ENCODE assay signal across 19 mouse cellular contexts in genomic region chr1:133263134-133263533, GRCm38 (mm10). TPM values are rescaled to one million over a fixed set of nuclear protein-coding genes. Genes with fewer than 3 reads are reported as not detected.
"Had no signal": no experiment of that assay in that cellular context is flagged by ENCODE, and none has a peak within 500 bp of the region (broad histone marks: within the 10 kb centered on the region; RNA-seq: fewer than 3 reads in every experiment).

No protein-coding gene starts in this region.

- DNase-seq: lung, embryonic 14.5 days; lung, postnatal 10 days; lung, postnatal 4 days; midbrain, embryonic 14.5 days; retina, postnatal 1 day; right cerebral cortex, adult 18-20 months; right cerebral cortex, postnatal 25 days; right cerebral cortex, postnatal 4 days; spleen, adult 18-20 months; thymus, adult 18-20 months; thymus, postnatal 14 days; thymus, postnatal 36 days had no signal

- H3K4me3 ChIP-seq: midbrain, embryonic 10.5 days; midbrain, embryonic 12.5 days; myocyte; neural tube, embryonic 13.5 days; neural tube, embryonic 15.5 days had no signal

- H3K27ac ChIP-seq: midbrain, embryonic 10.5 days; midbrain, embryonic 12.5 days; neural tube, embryonic 13.5 days; neural tube, embryonic 15.5 days had no signal

RNA-seq across cellular contexts. Expression of gene Golt1a, which starts 46.5 kb away (rescaled TPM):
- total RNA-seq: megakaryocyte, adult 5-6 weeks; megakaryocyte-erythroid progenitor cell, adult 5-6 weeks had no signal

RNA-seq across cellular contexts. Expression of gene Kiss1, which starts 58.5 kb away (rescaled TPM):
- total RNA-seq: megakaryocyte, adult 5-6 weeks; megakaryocyte-erythroid progenitor cell, adult 5-6 weeks had no signal
